Mouse (Mus musculus): Measurements from ENCODE around the gene Pex10. TPM values are rescaled to one million over a fixed set of nuclear protein-coding genes. Genes with fewer than 3 reads are reported as not detected.

The Pex10 gene
- polyA plus RNA-seq (2014; fragmentation: Illumina TruSeq; extraction: RNeasy Lipid Tissue Mini Kit (QIAGEN cat#74804); ENCODE audit: insufficient read depth, low read depth, low replicate concordance) = 12.8 TPM

DNA sequence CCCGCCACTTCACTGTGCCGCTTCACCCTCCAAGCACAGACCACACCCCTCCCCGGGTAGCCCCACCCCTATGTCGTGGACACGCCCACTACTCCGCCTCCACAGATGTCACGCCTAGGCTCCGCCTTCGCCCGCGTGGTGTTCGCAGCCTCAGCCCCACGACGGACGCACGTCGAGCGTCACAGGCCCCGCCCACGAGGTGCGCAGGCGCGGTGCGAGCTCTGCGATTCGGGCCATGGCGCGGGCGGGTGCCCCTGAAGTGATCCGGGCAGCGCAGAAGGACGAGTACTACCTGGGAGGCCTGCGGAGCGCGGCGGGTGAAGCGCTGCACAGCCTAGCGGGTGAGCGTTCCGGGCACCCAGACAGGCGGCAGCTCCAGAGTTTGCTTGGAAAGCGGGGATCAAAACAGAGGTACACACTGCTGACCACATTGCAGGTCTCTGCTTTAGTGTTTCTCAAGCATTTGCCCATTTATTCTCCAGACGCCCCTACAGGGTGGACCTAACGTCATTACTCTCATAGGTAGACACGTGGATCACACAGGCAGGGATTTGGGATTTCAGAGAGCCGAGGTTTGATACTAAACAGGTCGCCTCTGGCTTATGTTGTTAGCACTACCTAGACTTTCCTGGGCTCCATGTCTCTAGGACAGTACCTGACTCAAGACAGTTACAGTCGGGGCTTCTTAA, at the start of gene Pex10:
Gene Pex10, plus strand, starts transcription at position 183 of the 689 bp plus-strand sequence.

DNA sequence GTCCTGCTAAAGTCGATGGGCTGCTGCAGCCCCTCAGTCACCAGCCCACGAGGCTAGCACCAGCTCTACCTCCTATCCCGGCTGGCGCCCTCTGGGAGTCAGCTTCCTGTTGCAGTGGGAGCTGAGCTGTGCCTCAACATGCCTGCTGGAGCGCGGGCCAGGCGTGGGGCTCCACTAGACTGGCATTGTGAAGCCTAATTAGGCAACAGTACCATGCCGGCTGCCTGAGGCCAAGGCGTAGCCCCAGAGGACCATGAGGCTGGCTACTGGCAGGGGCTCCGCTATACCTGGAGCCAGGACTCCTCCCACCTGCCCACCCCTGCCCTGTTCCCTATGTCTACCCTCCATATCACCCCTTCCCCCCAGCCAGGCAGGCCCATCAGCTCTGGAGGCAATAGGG, 10.1 kb upstream of the Pex10 start, which contains the start of gene Plch2:
Gene Plch2, minus strand, starts transcription at position 61 of the 400 bp plus-strand sequence.

GRCm38 (mm10) chr4:155086108-155087024, 19.6 kb downstream of the Pex10 start, which contains the start of the genes Rer1 and Morn1:
TSS of gene Rer1 (minus strand) at chr4:155086382.
TSS of gene Morn1 (plus strand) at chr4:155086577.

Other genes with a start within 250 kb of the Pex10 start
- gene Ttc34, start 229.6 kb upstream of the Pex10 start, polyA plus RNA-seq (2014; fragmentation: Illumina TruSeq; extraction: RNeasy Lipid Tissue Mini Kit (QIAGEN cat#74804); ENCODE audit: insufficient read depth, low read depth, low replicate concordance) = 1.3 TPM
- gene Mmel1, start 197.4 kb upstream of the Pex10 start, polyA plus RNA-seq (2014; fragmentation: Illumina TruSeq; extraction: RNeasy Lipid Tissue Mini Kit (QIAGEN cat#74804); ENCODE audit: insufficient read depth, low read depth, low replicate concordance) = not detected
- 23.3 TPM for gene Fam213b, start 167.9 kb upstream of the Pex10 start, polyA plus RNA-seq (2014; fragmentation: Illumina TruSeq; extraction: RNeasy Lipid Tissue Mini Kit (QIAGEN cat#74804); ENCODE audit: insufficient read depth, low read depth, low replicate concordance)
- 6.6 TPM for gene Tnfrsf14, start 138.5 kb upstream of the Pex10 start, polyA plus RNA-seq (2014; fragmentation: Illumina TruSeq; extraction: RNeasy Lipid Tissue Mini Kit (QIAGEN cat#74804); ENCODE audit: insufficient read depth, low read depth, low replicate concordance)
- not detected for gene Hes5, start 106.1 kb upstream of the Pex10 start, polyA plus RNA-seq (2014; fragmentation: Illumina TruSeq; extraction: RNeasy Lipid Tissue Mini Kit (QIAGEN cat#74804); ENCODE audit: insufficient read depth, low read depth, low replicate concordance)
- gene Pank4, start 102.9 kb upstream of the Pex10 start, polyA plus RNA-seq (2014; fragmentation: Illumina TruSeq; extraction: RNeasy Lipid Tissue Mini Kit (QIAGEN cat#74804); ENCODE audit: insufficient read depth, low read depth, low replicate concordance) = 18.3 TPM
- gene Plch2, start 10.2 kb upstream of the Pex10 start, polyA plus RNA-seq (2014; fragmentation: Illumina TruSeq; extraction: RNeasy Lipid Tissue Mini Kit (QIAGEN cat#74804); ENCODE audit: insufficient read depth, low read depth, low replicate concordance) = 2.1 TPM
- 130 TPM for gene Rer1, start 19.4 kb downstream of the Pex10 start, polyA plus RNA-seq (2014; fragmentation: Illumina TruSeq; extraction: RNeasy Lipid Tissue Mini Kit (QIAGEN cat#74804); ENCODE audit: insufficient read depth, low read depth, low replicate concordance)
- gene Morn1, start 19.6 kb downstream of the Pex10 start, polyA plus RNA-seq (2014; fragmentation: Illumina TruSeq; extraction: RNeasy Lipid Tissue Mini Kit (QIAGEN cat#74804); ENCODE audit: insufficient read depth, low read depth, low replicate concordance) = 6.4 TPM
- 36.4 TPM for gene Ski, start 155.6 kb downstream of the Pex10 start, polyA plus RNA-seq (2014; fragmentation: Illumina TruSeq; extraction: RNeasy Lipid Tissue Mini Kit (QIAGEN cat#74804); ENCODE audit: insufficient read depth, low read depth, low replicate concordance)
- gene Faap20, start 182.8 kb downstream of the Pex10 start, polyA plus RNA-seq (2014; fragmentation: Illumina TruSeq; extraction: RNeasy Lipid Tissue Mini Kit (QIAGEN cat#74804); ENCODE audit: insufficient read depth, low read depth, low replicate concordance) = 38.7 TPM